Mouse (Mus musculus): ENCODE measurements around the gene Stk32b. TPM values are rescaled to one million over a fixed set of nuclear protein-coding genes. Genes with fewer than 3 reads are reported as not detected.

The Stk32b gene
- polyA plus RNA-seq, 1 experiment from 2014 or later: 16.7 TPM

- no peak overlapping the region for H3K27ac ChIP-seq (replicated peaks)
- H3K4me1 ChIP-seq: no peaks in the 10 kb centered on the region
- H3K9ac ChIP-seq (replicated peaks): no peak overlapping the region
- no peak overlapping the region for H3K4me3 ChIP-seq
- WGBS: 91% methylated on average over 6 of the region's 6 CpGs
- H3K9me3 ChIP-seq: no peaks in the 10 kb centered on the region
- H3K4me2 ChIP-seq (replicated peaks): no peak overlapping the region
- no peak for ATAC-seq (replicated peaks)
- no peaks in the 10 kb centered on the region for H3K27me3 ChIP-seq
- H3K36me3 ChIP-seq: no peaks in the 10 kb centered on the region
Observed at GRCm38 (mm10) chr5:37419028-37419427, 297.9 kb downstream of the Stk32b start.

Other genes with a start within 250 kb of the Stk32b start
- 0.26 TPM in 1 of 2 replicates, not detected in the other for gene Cytl1, start 18.3 kb upstream of the Stk32b start, polyA plus RNA-seq (2015; fragmentation: Nextera tagmentation; extraction: Ambion mirVana)
- 13.7 and 20.7 TPM in 2 replicates for gene Msx1, start 107.4 kb upstream of the Stk32b start, polyA plus RNA-seq (2015; fragmentation: Nextera tagmentation; extraction: Ambion mirVana)